Mouse (Mus musculus) hindbrain, embryonic 14.5 days (tissue): ENCODE measurements around the gene Atg9b. TPM values are rescaled to one million over a fixed set of nuclear protein-coding genes. Genes with fewer than 3 reads are reported as not detected.

Experiments used
- ATAC-seq: fragments of 200-750 bp; cut with Nextera tagmentation; 2 replicates; pipeline ENCODE4 v1.8.0; 2017; ENCODE audit warnings: moderate number of reproducible peaks, mild to moderate bottlenecking, moderate TSS enrichment, moderate library complexity; ENCODE audit not compliant: low FRiP score
- DNase-seq: peaks from one replicate; pipeline ENCODE4 v3.0.0-alpha.2; 2015; ENCODE audit warnings: low spot score
- H3K27ac ChIP-seq: fragments of 300-500 bp; sonication (generic); 2 replicates; pipeline ENCODE4 v1.5.1; 2014; ENCODE audit warnings: mild to moderate bottlenecking, moderate library complexity
- H3K27me3 ChIP-seq: fragments of 300-500 bp; sonication (generic); 2 replicates; pipeline ENCODE4 v1.6.1; 2014; ENCODE audit warnings: mild to moderate bottlenecking, low read length, mixed read lengths; ENCODE audit not compliant: control insufficient read depth, insufficient read depth
- H3K36me3 ChIP-seq: fragments of 300-500 bp; sonication (generic); replicated peaks from 2 replicates; pipeline ENCODE4 v1.6.1; 2014; ENCODE audit not compliant: control insufficient read depth, insufficient read depth
- H3K4me1 ChIP-seq: fragments of 300-500 bp; sonication (generic); replicated peaks from 2 replicates; pipeline ENCODE4 v1.6.1; 2014; ENCODE audit warnings: antibody characterized with exemption, low read length, mixed read lengths; ENCODE audit not compliant: control insufficient read depth, insufficient read depth
- H3K4me2 ChIP-seq: fragments of 300-500 bp; sonication (generic); replicated peaks from 2 replicates; pipeline ENCODE4 v1.6.1; 2014; ENCODE audit warnings: mild to moderate bottlenecking, moderate library complexity
- H3K4me3 ChIP-seq: fragments of 300-500 bp; sonication (generic); replicated peaks from 2 replicates; pipeline ENCODE4 v1.5.1; 2014; ENCODE audit warnings: mild to moderate bottlenecking, low read length
- H3K9ac ChIP-seq: fragments of 300-500 bp; sonication (generic); 2 replicates; pipeline ENCODE4 v1.6.1; 2014
- H3K9me3 ChIP-seq: fragments of 300-500 bp; sonication (generic); 2 replicates; pipeline ENCODE4 v1.6.1; 2016; ENCODE audit warnings: low read length; ENCODE audit not compliant: control insufficient read depth
- WGBS: fragments of 180-500 bp; shearing (Covaris S2); extraction: QIAGEN DNeasy Blood & Tissue Kit; methylation state at CpG from one replicate; pipeline ENCODE4 v1.1.7; 2014; 5-methylcytosine and 5-hydroxymethylcytosine counted together
- polyA plus RNA-seq: library from polyadenylated mRNA; unstranded; fragments of >200 nt; fragmentation: Nextera tagmentation; extraction: Ambion mirVana; gene quantifications from 2 replicates; pipeline ENCODE4 v1.2.1, GENCODE M21; 2014

The Atg9b gene
- polyA plus RNA-seq, 1 experiment from 2014 or later, result 1.6 TPM

- Histone ChIP-seq H3K9me3 (no peaks in the 10 kb centered on the region), H3K4me2 (no peak overlapping the region), H3K36me3 (no peaks in the 10 kb centered on the region), H3K27ac (no peak overlapping the region), H3K9ac (no peak overlapping the region), H3K4me3 (no peak overlapping the region), H3K27me3 (no peaks in the 10 kb centered on the region), H3K4me1 (no peaks in the 10 kb centered on the region)
- no peak for ATAC-seq
- no peak for DNase-seq
- 86% methylated on average over 7 of the region's 7 CpGs for WGBS
Observed at GRCm38 (mm10) chr5:24374666-24375328, 17.1 kb downstream of the Atg9b start.

DNA sequence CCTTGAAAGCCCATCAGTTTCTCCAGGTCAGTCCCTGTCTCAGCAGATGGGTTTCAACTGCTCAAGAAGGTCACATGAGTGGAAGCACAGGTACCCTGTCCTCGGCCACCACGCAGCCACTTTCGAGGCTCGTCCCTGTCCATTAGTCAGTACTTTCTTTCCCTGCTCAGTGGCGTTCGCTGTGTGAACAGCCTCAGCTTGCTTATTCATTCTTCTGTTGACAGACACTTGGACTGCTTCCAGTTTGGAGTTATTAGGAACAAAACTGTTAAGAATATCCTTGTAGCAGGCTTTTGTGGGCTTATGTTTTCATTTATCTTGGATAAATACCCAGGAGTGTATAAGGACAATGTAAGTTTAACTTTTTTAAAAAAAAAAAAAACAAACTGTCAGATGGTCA is 17.7 kb downstream of the Atg9b start:
- Histone ChIP-seq H3K27me3 (no peaks in the 10 kb centered on the region), H3K9ac (no peak overlapping the region), H3K27ac (no peak overlapping the region), H3K4me2 (no peak overlapping the region), H3K9me3 (no peaks in the 10 kb centered on the region), H3K4me1 (no peaks in the 10 kb centered on the region), H3K36me3 (no peaks in the 10 kb centered on the region), H3K4me3 (no peak overlapping the region)
- ATAC-seq (no peak), DNase-seq (peak; percentile 40)
- WGBS, result 49% methylated on average over 6 of the region's 6 CpGs

DNA sequence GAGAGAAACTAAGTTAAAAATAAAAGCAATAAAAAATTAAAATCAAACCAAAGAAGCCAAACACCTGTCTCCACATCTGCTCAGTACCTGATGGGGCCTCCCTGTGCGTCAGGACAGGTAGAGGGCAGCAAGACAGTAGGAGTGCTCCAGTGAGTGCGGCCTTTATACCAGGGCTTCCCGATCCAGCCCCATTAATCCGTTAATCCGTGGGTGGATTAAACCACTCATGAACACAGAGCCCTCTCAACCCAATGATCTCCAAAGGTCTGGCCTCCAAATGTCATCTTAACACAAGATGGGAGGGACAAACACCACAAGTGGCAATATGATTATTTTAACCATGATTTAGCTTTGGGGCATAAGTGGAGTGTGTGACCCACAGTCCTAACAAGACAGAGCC is 18.1 kb downstream of the Atg9b start:
- Histone ChIP-seq H3K27ac (no peak overlapping the region), H3K36me3 (no peaks in the 10 kb centered on the region), H3K9ac (no peak overlapping the region), H3K9me3 (no peaks in the 10 kb centered on the region), H3K4me1 (no peaks in the 10 kb centered on the region), H3K4me3 (no peak overlapping the region), H3K4me2 (no peak overlapping the region), H3K27me3 (no peaks in the 10 kb centered on the region)
- 80% methylated on average over 5 of the region's 5 CpGs for WGBS
- ATAC-seq (no peak), DNase-seq (no peak)

- ATAC-seq (no peak), DNase-seq (no peak)
- no peaks in the 10 kb centered on the region for H3K36me3 ChIP-seq
- H3K4me2 ChIP-seq, result no peak overlapping the region
- no peak overlapping the region for H3K9ac ChIP-seq
- 81% methylated on average over 9 of the region's 9 CpGs for WGBS
- no peak overlapping the region for H3K27ac ChIP-seq
- H3K27me3 ChIP-seq, result no peaks in the 10 kb centered on the region
- H3K4me3 ChIP-seq, result no peak overlapping the region
- H3K9me3 ChIP-seq, result no peaks in the 10 kb centered on the region
- no peaks in the 10 kb centered on the region for H3K4me1 ChIP-seq
Observed at GRCm38 (mm10) chr5:24369767-24370166, 22.2 kb downstream of the Atg9b start.

DNA sequence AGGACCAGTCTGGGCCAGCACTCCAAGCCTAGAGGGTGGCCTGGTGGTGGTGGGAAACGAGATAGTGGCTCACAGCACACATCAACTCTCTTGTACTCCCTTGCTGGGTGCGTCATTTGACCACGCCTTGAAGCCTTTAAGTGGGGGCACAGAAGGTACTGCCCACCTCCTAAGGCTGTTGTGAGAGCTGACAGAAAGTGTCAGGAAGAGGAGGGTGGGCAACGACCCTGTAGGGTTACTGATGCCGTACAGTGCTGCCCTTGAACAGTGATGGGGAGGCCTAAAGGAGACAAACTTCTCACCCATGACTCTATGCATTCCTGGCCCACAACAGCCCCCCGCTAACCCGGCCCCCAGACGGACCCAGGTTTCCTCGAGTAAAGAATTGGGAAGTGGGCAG is 25.5 kb downstream of the Atg9b start:
- ATAC-seq (no peak), DNase-seq (no peak)
- Histone ChIP-seq H3K36me3 (no peaks in the 10 kb centered on the region), H3K9ac (no peak overlapping the region), H3K4me2 (no peak overlapping the region), H3K4me1 (no peaks in the 10 kb centered on the region), H3K4me3 (no peak overlapping the region), H3K9me3 (no peaks in the 10 kb centered on the region), H3K27ac (no peak overlapping the region), H3K27me3 (no peaks in the 10 kb centered on the region)
- WGBS, result 89% methylated on average over 9 of the region's 9 CpGs

DNA sequence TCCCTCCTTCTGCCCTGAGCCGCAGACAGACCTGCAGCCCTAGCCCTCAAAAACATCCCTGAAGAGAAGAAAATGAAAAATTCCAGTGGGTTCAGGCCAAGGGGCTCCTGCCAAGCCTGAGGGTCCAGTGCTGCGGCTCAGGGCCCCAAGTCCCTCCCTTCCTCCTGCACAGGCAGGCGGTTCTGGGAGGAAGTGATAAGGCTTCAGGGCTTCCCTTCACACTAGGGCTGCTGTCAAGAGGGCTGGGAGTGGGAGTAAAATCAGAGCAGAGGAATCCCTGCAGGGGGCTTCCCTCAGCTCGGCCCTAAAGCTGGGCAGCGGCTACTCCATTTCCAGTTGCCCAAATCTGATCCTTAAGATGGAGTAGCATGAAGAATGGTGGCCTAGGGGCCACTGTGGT is 26.4 kb downstream of the Atg9b start:
- no peaks in the 10 kb centered on the region for H3K27me3 ChIP-seq
- H3K9me3 ChIP-seq, result no peaks in the 10 kb centered on the region
- H3K4me2 ChIP-seq, result peak overlapping the region; percentile 1; the same call in 1 of the 2 replicates
- no peaks in the 10 kb centered on the region for H3K36me3 ChIP-seq
- DNase-seq, result no peak
- WGBS, result 46% methylated on average over 5 of the region's 5 CpGs
- no peak overlapping the region for H3K4me3 ChIP-seq
- no peak overlapping the region for H3K27ac ChIP-seq
- H3K4me1 ChIP-seq, result no peaks in the 10 kb centered on the region
- ATAC-seq, result no peak
- H3K9ac ChIP-seq, result no peak overlapping the region

GRCm38 (mm10) chr5:24364963-24365362 is 27.0 kb downstream of the Atg9b start:
- H3K9ac ChIP-seq, result no peak overlapping the region
- no peak overlapping the region for H3K4me2 ChIP-seq
- H3K36me3 ChIP-seq, result no peaks in the 10 kb centered on the region
- no peaks in the 10 kb centered on the region for H3K4me1 ChIP-seq
- H3K9me3 ChIP-seq, result no peaks in the 10 kb centered on the region
- H3K27me3 ChIP-seq, result no peaks in the 10 kb centered on the region
- no peak overlapping the region for H3K27ac ChIP-seq
- no peak overlapping the region for H3K4me3 ChIP-seq
- ATAC-seq (no peak), DNase-seq (no peak)
- 91% methylated on average over 10 of the region's 10 CpGs for WGBS

DNA sequence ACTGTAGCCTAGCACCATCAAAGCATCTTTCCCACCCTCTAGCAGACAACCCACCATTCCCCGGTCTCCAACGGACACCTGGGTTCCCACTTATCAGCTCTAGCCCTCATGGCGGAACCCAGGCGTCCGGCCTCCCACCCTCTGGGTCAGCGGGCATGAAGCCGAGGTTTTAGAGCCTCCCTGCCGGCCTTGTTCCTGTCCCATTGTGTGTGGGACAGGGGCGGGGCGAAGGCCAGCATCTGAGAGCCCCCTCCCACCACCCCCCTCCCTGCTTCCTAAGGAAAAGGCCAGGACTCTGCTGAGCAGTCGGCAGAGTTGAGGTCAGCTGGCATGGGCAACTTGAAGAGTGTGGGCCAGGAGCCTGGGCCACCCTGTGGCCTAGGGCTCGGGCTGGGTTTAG is 27.4 kb downstream of the Atg9b start, which contains the start of gene Nos3:
Gene Nos3, plus strand, starts transcription at position 303 of the 400 bp plus-strand sequence.
- Histone ChIP-seq H3K4me2 (no peak within 1 kb of the TSS; the same call in 1 of the 2 replicates), H3K27ac (no peak within 1 kb of the TSS)

DNA sequence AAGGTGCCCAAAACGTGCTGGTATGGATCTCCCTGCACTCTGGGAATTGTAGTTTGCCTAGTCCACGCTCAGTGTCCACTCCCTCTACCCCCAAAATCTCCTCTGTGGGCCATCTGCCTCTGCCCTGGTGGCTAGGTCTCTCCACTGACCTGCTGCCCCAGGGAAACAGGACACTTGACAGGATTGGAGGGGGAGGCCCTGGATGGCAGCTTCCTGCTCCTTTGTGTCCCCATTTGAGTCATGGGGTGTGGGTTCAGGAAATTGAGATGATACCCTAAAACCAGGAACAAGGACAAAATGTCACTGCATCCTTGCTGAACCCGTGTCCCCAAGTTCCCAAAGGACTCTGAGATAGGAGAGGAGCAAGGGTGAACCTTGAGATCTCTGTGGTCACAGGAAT is 27.9 kb downstream of the Atg9b start:
- no peak overlapping the region for H3K9ac ChIP-seq
- ATAC-seq (no peak), DNase-seq (no peak)
- H3K27ac ChIP-seq, result no peak overlapping the region
- H3K9me3 ChIP-seq, result no peaks in the 10 kb centered on the region
- 63% methylated on average over 3 of the region's 3 CpGs for WGBS
- H3K36me3 ChIP-seq, result no peaks in the 10 kb centered on the region
- H3K4me2 ChIP-seq, result no peak overlapping the region
- no peaks in the 10 kb centered on the region for H3K27me3 ChIP-seq
- no peak overlapping the region for H3K4me3 ChIP-seq
- no peaks in the 10 kb centered on the region for H3K4me1 ChIP-seq

More for the DNA sequence above, 27.4 kb downstream of the Atg9b start, which contains the start of gene Nos3:
- Histone ChIP-seq H3K4me3 (no peak within 1 kb of the TSS), H3K4me1 (no peaks in the 10 kb centered on the region), H3K9me3 (no peaks in the 10 kb centered on the region), H3K27me3 (no peaks in the 10 kb centered on the region), H3K9ac (no peak within 1 kb of the TSS), H3K36me3 (no peaks in the 10 kb centered on the region)
- no peak for DNase-seq
- WGBS, result 35% methylated on average over 12 of the region's 12 CpGs
- ATAC-seq, result no peak

- ATAC-seq, result no peak
- Histone ChIP-seq H3K9ac (no peak overlapping the region), H3K9me3 (no peaks in the 10 kb centered on the region), H3K4me3 (no peak overlapping the region), H3K36me3 (no peaks in the 10 kb centered on the region), H3K4me2 (no peak overlapping the region), H3K4me1 (no peaks in the 10 kb centered on the region), H3K27me3 (no peaks in the 10 kb centered on the region), H3K27ac (no peak overlapping the region)
- WGBS, result 73% methylated on average over 2 of the region's 2 CpGs
- no peak for DNase-seq
Observed at GRCm38 (mm10) chr5:24363467-24363866, 28.5 kb downstream of the Atg9b start.
